Comparison of ENCODE assay signal across 18 mouse cellular contexts in genomic region chr9:6170962-6171361, GRCm38 (mm10). TPM values are rescaled to one million over a fixed set of nuclear protein-coding genes. Genes with fewer than 3 reads are reported as not detected.
A peak's percentile ranks its signal among the peaks of the same experiment; 100 is the strongest.
DNase-seq lines count a peak whose midpoint lies in the region; ATAC-seq and TF ChIP-seq lines count a peak whose summit lies in the region.
"Had no signal": no experiment of that assay in that cellular context is flagged by ENCODE, and none has a peak within 500 bp of the region (broad histone marks: within the 10 kb centered on the region; RNA-seq: fewer than 3 reads in every experiment).

No protein-coding gene starts in this region.

- no peak for TF ChIP-seq CTCF in kidney, adult 2 months (conservative IDR thresholded peaks at IDR 0.05; ENCODE audit: insufficient read depth, insufficient read length, low read depth, low read length)
- TF ChIP-seq CTCF in embryonic fibroblast, embryonic 13.5 days (IDR thresholded peaks at IDR 0.05; ENCODE audit: borderline replicate concordance, insufficient read depth, low read length): no peak
- TF ChIP-seq CTCF in left cerebral cortex, adult 2 months (IDR thresholded peaks at IDR 0.05): no peak

- no peaks in the 10 kb centered on the region for H3K4me1 ChIP-seq in kidney, adult 2 months (ENCODE audit: control insufficient read depth, insufficient read depth, low read length)
- no peaks in the 10 kb centered on the region; the same call in 1 of the 2 replicates for H3K4me1 ChIP-seq in kidney, embryonic 14.5 days (ENCODE audit: control insufficient read depth, insufficient read depth, low read length)
- H3K4me1 ChIP-seq in embryonic fibroblast, embryonic 13.5 days (ENCODE audit: control insufficient read depth, insufficient read depth, low read length): peaks cover 2% of the 10 kb centered on the region
- peaks cover 9% of the 10 kb centered on the region for H3K4me1 ChIP-seq in limb, embryonic 14.5 days (ENCODE audit: control insufficient read depth, insufficient read depth, low read length)
- H3K4me1 ChIP-seq: liver, embryonic 12.5 days had no signal

- no peak overlapping the region for H3K27ac ChIP-seq in kidney, adult 2 months (ENCODE audit: insufficient read depth, low read depth, low read length)
- no peak overlapping the region for H3K27ac ChIP-seq in kidney, embryonic 14.5 days (ENCODE audit: low read depth, low read length)
- 0 out of 2 replicates have a peak overlapping the region, but pooled peaks have one; percentile 8 for H3K27ac ChIP-seq in embryonic fibroblast, embryonic 13.5 days (ENCODE audit: insufficient read depth, low read length)
- H3K27ac ChIP-seq in limb, embryonic 14.5 days (replicated peaks; ENCODE audit: low read depth, low read length): no peak overlapping the region
- H3K27ac ChIP-seq in left cerebral cortex, adult 2 months: no peak overlapping the region
- H3K27ac ChIP-seq: forebrain, embryonic 12.5 days; hindbrain, embryonic 10.5 days; liver, embryonic 12.5 days; lung, embryonic 15.5 days; midbrain, embryonic 12.5 days had no signal

- no peaks in the 10 kb centered on the region for H3K36me3 ChIP-seq in kidney, adult 2 months (ENCODE audit: control insufficient read depth, insufficient read depth, low read length)
- no peaks in the 10 kb centered on the region for H3K36me3 ChIP-seq in kidney, embryonic 14.5 days (ENCODE audit: control insufficient read depth, insufficient read depth, low read length)
- H3K36me3 ChIP-seq in limb, embryonic 14.5 days (ENCODE audit: control insufficient read depth, insufficient read depth, low read length): no peaks in the 10 kb centered on the region
- H3K36me3 ChIP-seq: forebrain, embryonic 12.5 days; hindbrain, embryonic 10.5 days; liver, embryonic 12.5 days; lung, embryonic 15.5 days; midbrain, embryonic 12.5 days had no signal

- peak; percentile 21 to 78 for DNase-seq in adrenal gland, adult (ENCODE audit: inconsistent age in 2 of 2, low spot score in 1 of 2)
- no peak for DNase-seq in adrenal gland, postnatal 4 days (ENCODE audit: low spot score in 2 of 2)
- DNase-seq in kidney, adult 2 months: peak; percentile 26
- DNase-seq in limb, embryonic 14.5 days (ENCODE audit: low spot score): peak; percentile 31
- no peak for DNase-seq in left cerebral cortex, adult 2 months (ENCODE audit: extremely low spot score in 1 of 2, low spot score in 2 of 2)
- DNase-seq in liver: no peak
- DNase-seq: cerebellum, adult 11-12 months; gastrocnemius, postnatal 25 days; thymus, adult 2 months had no signal

- no peaks in the 10 kb centered on the region for H3K9me3 ChIP-seq in kidney, embryonic 14.5 days (ENCODE audit: control insufficient read depth, low read length)
- no peaks in the 10 kb centered on the region for H3K9me3 ChIP-seq in limb, embryonic 14.5 days (ENCODE audit: control insufficient read depth, low read length)
- H3K9me3 ChIP-seq: forebrain, embryonic 12.5 days; hindbrain, embryonic 10.5 days; liver, embryonic 12.5 days; lung, embryonic 15.5 days; midbrain, embryonic 12.5 days had no signal

- no peak for ATAC-seq in kidney, embryonic 14.5 days (ENCODE audit: low FRiP score, low TSS enrichment)
- ATAC-seq in limb, embryonic 14.5 days (ENCODE audit: low FRiP score, low read depth): no peak
- ATAC-seq: liver, embryonic 12.5 days had no signal

- H3K4me3 ChIP-seq in kidney, adult 2 months (ENCODE audit: insufficient read depth, low read depth, low read length): peak overlapping the region; percentile 1; the same call in 1 of the 2 replicates
- no peak overlapping the region for H3K4me3 ChIP-seq in kidney, embryonic 14.5 days (ENCODE audit: low read length)
- no peak overlapping the region for H3K4me3 ChIP-seq in embryonic fibroblast, embryonic 13.5 days (ENCODE audit: insufficient read depth, low read length)
- H3K4me3 ChIP-seq in limb, embryonic 14.5 days (replicated peaks; ENCODE audit: low read length): no peak overlapping the region
- H3K4me3 ChIP-seq in left cerebral cortex, adult 2 months: no peak overlapping the region
- H3K4me3 ChIP-seq: forebrain, embryonic 12.5 days; hindbrain, embryonic 10.5 days; liver, embryonic 12.5 days; lung, embryonic 15.5 days; midbrain, embryonic 12.5 days had no signal

- intact Hi-C loops in left cerebral cortex, adult 2 months (cut with DNase I): no loop called here

- no peaks in the 10 kb centered on the region for H3K27me3 ChIP-seq in kidney, adult 2 months (replicated peaks; ENCODE audit: control insufficient read depth, insufficient read depth, low read length)
- no peaks in the 10 kb centered on the region for H3K27me3 ChIP-seq in kidney, embryonic 14.5 days (ENCODE audit: control insufficient read depth, insufficient read depth, low read length)
- no peaks in the 10 kb centered on the region for H3K27me3 ChIP-seq in limb, embryonic 14.5 days (ENCODE audit: control insufficient read depth, insufficient read depth, low read length)
- H3K27me3 ChIP-seq: forebrain, embryonic 12.5 days; liver, embryonic 12.5 days; lung, embryonic 15.5 days; midbrain, embryonic 12.5 days had no signal

- 23% methylated on average over 9 of the region's 9 CpGs for WGBS in kidney, adult 2 months
- 36% methylated on average over 9 of the region's 9 CpGs for WGBS in kidney, embryonic 14.5 days
- 52% methylated on average over 9 of the region's 9 CpGs for WGBS in limb, embryonic 14.5 days

- no peak for TF ChIP-seq POLR2A in kidney, adult 2 months (IDR thresholded peaks at IDR 0.05; ENCODE audit: low read depth, low read length)
- TF ChIP-seq POLR2A in embryonic fibroblast, embryonic 13.5 days (IDR thresholded peaks at IDR 0.05; ENCODE audit: low read depth, low read length): no peak
- no peak for TF ChIP-seq POLR2A in limb, embryonic 14.5 days (IDR thresholded peaks at IDR 0.05; ENCODE audit: borderline replicate concordance, extremely low read depth, insufficient read depth, insufficient read length)

- H3K9ac ChIP-seq in kidney, embryonic 14.5 days (ENCODE audit: low read depth, low read length): no peak overlapping the region
- H3K9ac ChIP-seq in limb, embryonic 14.5 days (ENCODE audit: low read depth, low read length, severe bottlenecking): no peak overlapping the region
- H3K9ac ChIP-seq: forebrain, embryonic 12.5 days; liver, embryonic 12.5 days; lung, embryonic 15.5 days; midbrain, embryonic 12.5 days had no signal

- H3K4me2 ChIP-seq in kidney, embryonic 14.5 days (replicated peaks; ENCODE audit: low read depth, low read length): no peak overlapping the region
- no peak overlapping the region for H3K4me2 ChIP-seq in limb, embryonic 14.5 days (replicated peaks; ENCODE audit: low read depth, low read length, severe bottlenecking)
- H3K4me2 ChIP-seq: forebrain, embryonic 12.5 days; liver, embryonic 12.5 days; lung, embryonic 15.5 days; midbrain, embryonic 12.5 days had no signal

RNA-seq across cellular contexts. Expression of gene Pdgfd, which starts 2.6 kb away (rescaled TPM):
- total RNA-seq in adrenal gland, postnatal 4 days (2021): 10 to 100 TPM; 27.8 to 30.7 TPM
- 4.5 and 4.6 TPM in 2 replicates for polyA plus RNA-seq in kidney, adult 2 months (2012; rRNA removed)
- polyA plus RNA-seq in kidney, embryonic 14.5 days (2014; fragmentation: Nextera tagmentation; extraction: Ambion mirVana): 10.5 and 13.5 TPM in 2 replicates
- 20.3 and 20.4 TPM in 2 replicates for polyA plus RNA-seq in embryonic fibroblast, embryonic 13.5 days (2011; ENCODE audit: insufficient read length, low read depth, missing spikeins)
- polyA plus RNA-seq in limb, embryonic 14.5 days (2012; rRNA removed): 5.7 and 6.5 TPM in 2 replicates
- 9.1 and 10.9 TPM in 2 replicates for polyA plus RNA-seq in limb, embryonic 14.5 days (2014; fragmentation: Nextera tagmentation; extraction: Ambion mirVana)
- 1 to 10 TPM; 1.9 TPM for total RNA-seq in left cerebral cortex, adult 2 months (2021)
- total RNA-seq: MEL; neutrophil, adult 5-6 weeks had no signal

Comparison
In these comparisons a context has a peak if more than half of its experiments do, and no peak if none do; other contexts are left out.
1. DNase-seq: peak in adrenal gland, adult (2 of 2), kidney, adult 2 months (single experiment) and limb, embryonic 14.5 days (single experiment); none in adrenal gland, postnatal 4 days (0 of 2), left cerebral cortex, adult 2 months (0 of 2) and liver (single experiment).